Mouse (Mus musculus) brain, embryonic 14.5 days (tissue): ENCODE measurements around the gene Sbno2.

Experiments
- CTCF ChIP-seq: fragments of 200-500 bp; IDR thresholded peaks from 2 replicates; pipeline ENCODE4 v1.5.1; 2012; ENCODE audit warnings: inconsistent platforms, mild to moderate bottlenecking, moderate library complexity, borderline replicate concordance; ENCODE audit not compliant: insufficient read depth, insufficient read length; ENCODE audit errors: extremely low read depth
- POLR2A ChIP-seq: fragments of 200-500 bp; IDR thresholded peaks from 2 replicates; pipeline ENCODE4 v1.6.1; 2012; ENCODE audit warnings: mild to moderate bottlenecking, inconsistent platforms, borderline replicate concordance; ENCODE audit not compliant: poor library complexity, insufficient read depth, insufficient read length, severe bottlenecking; ENCODE audit errors: extremely low read depth

- TF ChIP-seq POLR2A (peak; percentile 50; the same call in 1 of the 2 replicates), CTCF (no peak)
Measured at GRCm38 (mm10) chr10:80039559-80039979, 65.8 kb downstream of the Sbno2 start, which contains the start of gene Polr2e.
